Mouse (Mus musculus) hindbrain, embryonic 16.5 days (tissue): Measurements from ENCODE around the gene 2410004B18Rik. TPM values are rescaled to one million over a fixed set of nuclear protein-coding genes. Genes with fewer than 3 reads are reported as not detected.
"Not testable (repeated sequence)": the region's sequence is repeated elsewhere in the genome, so short reads cannot be mapped to it uniquely, and the experiment has no call there.

ENCODE experiments used
- ATAC-seq: fragments of 200-750 bp; cut with Nextera tagmentation; 2 replicates; pipeline ENCODE4 v1.8.0; 2017; ENCODE audit warnings: moderate TSS enrichment, moderate library complexity
- H3K27ac ChIP-seq: fragments of 300-500 bp; sonication (generic); 2 replicates; pipeline ENCODE4 v1.5.1; 2014; ENCODE audit warnings: low read depth, mild to moderate bottlenecking, control low read depth, low read length, moderate library complexity
- H3K27me3 ChIP-seq: fragments of 300-500 bp; sonication (generic); replicated peaks from 2 replicates; pipeline ENCODE4 v1.6.1; 2014; ENCODE audit warnings: low read length; ENCODE audit not compliant: control insufficient read depth, insufficient read depth
- H3K36me3 ChIP-seq: fragments of 300-500 bp; sonication (generic); 2 replicates; pipeline ENCODE4 v1.6.1; 2014; ENCODE audit warnings: mild to moderate bottlenecking, low read length, moderate library complexity, mixed read lengths; ENCODE audit not compliant: control insufficient read depth, insufficient read depth
- H3K4me1 ChIP-seq: fragments of 300-500 bp; sonication (generic); 2 replicates; pipeline ENCODE4 v1.6.1; 2014; ENCODE audit warnings: low read depth, low read length; ENCODE audit not compliant: control insufficient read depth, insufficient read depth
- H3K4me2 ChIP-seq: fragments of 300-500 bp; sonication (generic); 2 replicates; pipeline ENCODE4 v1.6.1; 2014; ENCODE audit warnings: mild to moderate bottlenecking, low read length, control low read depth, moderate library complexity
- H3K4me3 ChIP-seq: fragments of 300-500 bp; sonication (generic); 2 replicates; pipeline ENCODE4 v1.5.1; 2014; ENCODE audit warnings: mild to moderate bottlenecking, low read length, control low read depth, moderate library complexity
- H3K9ac ChIP-seq: fragments of 300-500 bp; sonication (generic); 2 replicates; pipeline ENCODE4 v1.6.1; 2014; ENCODE audit warnings: low read depth, mild to moderate bottlenecking, control low read depth, low read length, moderate library complexity
- H3K9me3 ChIP-seq: fragments of 300-500 bp; sonication (generic); 2 replicates; pipeline ENCODE4 v1.6.1; 2014; ENCODE audit warnings: mild to moderate bottlenecking, low read length, moderate library complexity; ENCODE audit not compliant: control insufficient read depth
- WGBS: fragments of 180-500 bp; shearing (Covaris S2); extraction: QIAGEN DNeasy Blood & Tissue Kit; methylation state at CpG from one replicate; pipeline ENCODE4 v1.1.7; 2014; 5-methylcytosine and 5-hydroxymethylcytosine counted together
- polyA plus RNA-seq: library from polyadenylated mRNA; unstranded; fragments of >200 nt; fragmentation: Nextera tagmentation; extraction: Ambion mirVana; gene quantifications from 2 replicates; pipeline ENCODE4 v1.2.1, GENCODE M21; 2015

The 2410004B18Rik gene
- polyA plus RNA-seq, 1 experiment from 2014 or later, result 88.9 TPM

DNA sequence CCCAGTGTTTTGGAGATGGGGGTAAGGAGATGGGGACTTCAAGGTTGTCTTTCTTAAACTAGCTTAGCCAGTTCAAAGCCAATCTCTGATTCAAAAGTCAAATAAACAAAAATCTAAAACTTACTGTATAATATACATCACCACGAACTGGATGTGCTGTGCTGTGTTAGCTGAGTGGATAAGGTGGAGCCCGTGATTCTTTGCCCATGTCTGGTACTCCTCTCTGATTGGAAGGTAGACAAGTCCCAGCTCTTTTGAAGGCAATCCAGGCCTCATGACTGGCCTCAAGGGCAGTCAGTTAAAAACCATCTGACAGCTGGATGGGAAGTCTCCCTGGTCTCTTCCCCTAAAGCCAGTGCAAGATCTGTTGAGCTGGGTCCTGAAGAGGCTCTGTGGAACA is 15.6 kb downstream of the 2410004B18Rik start:
- no peak for ATAC-seq
- Histone ChIP-seq H3K4me1 (peaks cover 4% of the 10 kb centered on the region), H3K4me3 (no peak overlapping the region), H3K36me3 (no peaks in the 10 kb centered on the region), H3K4me2 (no peak overlapping the region), H3K27ac (no peak overlapping the region), H3K9me3 (no peaks in the 10 kb centered on the region), H3K27me3 (0 out of 2 replicates have a peak, but pooled peaks cover 4% of the 10 kb centered on the region), H3K9ac (no peak overlapping the region)
- WGBS, result 88% methylated on average over 2 of the region's 2 CpGs

- Histone ChIP-seq H3K27me3 (peaks cover 12% of the 10 kb centered on the region), H3K9ac (no peak overlapping the region), H3K27ac (no peak overlapping the region), H3K4me3 (no peak overlapping the region), H3K4me2 (no peak overlapping the region), H3K36me3 (no peaks in the 10 kb centered on the region), H3K4me1 (peaks cover 11% of the 10 kb centered on the region; the same call in 1 of the 2 replicates), H3K9me3 (no peaks in the 10 kb centered on the region)
- 41% methylated on average over 1 of the region's 1 CpGs for WGBS
- ATAC-seq, result no peak
These were observed 22.0 kb downstream of the 2410004B18Rik start for GRCm38 (mm10) chr3:145959824-145960223.

GRCm38 (mm10) chr3:145962411-145962810 is 24.6 kb downstream of the 2410004B18Rik start:
- no peak overlapping the region for H3K4me3 ChIP-seq
- no peak for ATAC-seq
- no peaks in the 10 kb centered on the region for H3K36me3 ChIP-seq
- no peaks in the 10 kb centered on the region for H3K9me3 ChIP-seq
- WGBS, result 25% methylated on average over 9 of the region's 9 CpGs
- peaks cover 15% of the 10 kb centered on the region for H3K27me3 ChIP-seq
- H3K4me2 ChIP-seq, result no peak overlapping the region
- peaks cover 11% of the 10 kb centered on the region; the same call in 1 of the 2 replicates for H3K4me1 ChIP-seq
- H3K27ac ChIP-seq, result no peak overlapping the region
- H3K9ac ChIP-seq, result no peak overlapping the region

DNA sequence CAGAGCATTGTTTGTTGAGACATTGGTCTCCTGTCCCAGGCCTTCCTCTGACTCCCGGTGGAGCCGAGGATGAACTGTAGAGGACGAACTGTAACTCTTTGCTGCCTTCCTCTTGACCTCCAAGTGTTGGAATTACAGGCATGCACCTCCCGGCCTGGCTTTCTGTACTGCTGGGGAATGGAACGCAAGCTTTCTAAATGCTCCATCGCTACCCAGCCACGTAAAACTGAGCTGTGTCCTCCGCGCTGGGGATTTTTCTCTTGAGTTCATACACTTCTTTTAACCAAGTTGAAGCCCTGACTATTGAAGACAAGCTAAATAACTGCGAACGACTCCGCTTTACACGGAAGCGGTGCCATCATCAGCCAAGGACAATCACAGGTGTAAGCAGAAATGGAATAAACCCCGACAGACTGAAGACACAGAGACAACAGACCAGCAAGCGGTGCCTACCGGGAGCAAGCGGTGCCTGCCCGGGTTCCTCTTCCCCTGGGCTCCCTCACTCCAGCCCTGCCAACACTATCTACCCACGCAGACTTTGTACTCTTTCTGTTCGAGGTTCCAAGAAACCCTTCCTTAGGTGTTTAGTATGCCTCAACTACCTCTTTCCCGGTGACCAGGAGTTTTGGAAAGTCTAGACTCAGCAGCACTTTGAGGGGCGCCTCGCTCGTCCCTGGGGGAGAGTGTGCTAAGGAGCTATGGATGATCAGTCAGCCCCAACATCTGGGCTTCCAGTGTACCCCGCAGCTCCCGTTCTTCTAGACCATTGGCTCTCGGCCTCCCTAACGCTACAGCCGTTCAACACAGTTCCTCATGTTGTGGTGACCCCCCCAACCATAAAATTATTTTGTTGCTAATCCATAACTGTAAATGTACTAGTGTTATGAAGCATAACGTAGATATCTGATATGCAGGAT is 25.5 kb downstream of the 2410004B18Rik start:
- Histone ChIP-seq H3K9me3 (no peaks in the 10 kb centered on the region), H3K36me3 (no peaks in the 10 kb centered on the region), H3K27me3 (peaks cover 15% of the 10 kb centered on the region), H3K4me2 (peak overlapping the region; percentile 21), H3K4me3 (no peak overlapping the region), H3K4me1 (peaks cover 11% of the 10 kb centered on the region; the same call in 1 of the 2 replicates), H3K27ac (no peak overlapping the region), H3K9ac (no peak overlapping the region)
- no peak for ATAC-seq
- 19% methylated on average over 31 of the region's 31 CpGs for whole genome bisulfite sequencing

GRCm38 (mm10) chr3:145964018-145964387 is 26.2 kb downstream of the 2410004B18Rik start:
- H3K27ac ChIP-seq, result no peak overlapping the region
- peaks cover 15% of the 10 kb centered on the region for H3K27me3 ChIP-seq
- 26% methylated on average over 10 of the region's 10 CpGs for WGBS
- peak overlapping the region; percentile 21 for H3K4me2 ChIP-seq
- H3K9me3 ChIP-seq, result no peaks in the 10 kb centered on the region
- H3K4me3 ChIP-seq, result no peak overlapping the region
- no peak for ATAC-seq
- no peaks in the 10 kb centered on the region for H3K36me3 ChIP-seq
- H3K4me1 ChIP-seq, result peaks cover 11% of the 10 kb centered on the region; the same call in 1 of the 2 replicates
- H3K9ac ChIP-seq, result no peak overlapping the region

DNA sequence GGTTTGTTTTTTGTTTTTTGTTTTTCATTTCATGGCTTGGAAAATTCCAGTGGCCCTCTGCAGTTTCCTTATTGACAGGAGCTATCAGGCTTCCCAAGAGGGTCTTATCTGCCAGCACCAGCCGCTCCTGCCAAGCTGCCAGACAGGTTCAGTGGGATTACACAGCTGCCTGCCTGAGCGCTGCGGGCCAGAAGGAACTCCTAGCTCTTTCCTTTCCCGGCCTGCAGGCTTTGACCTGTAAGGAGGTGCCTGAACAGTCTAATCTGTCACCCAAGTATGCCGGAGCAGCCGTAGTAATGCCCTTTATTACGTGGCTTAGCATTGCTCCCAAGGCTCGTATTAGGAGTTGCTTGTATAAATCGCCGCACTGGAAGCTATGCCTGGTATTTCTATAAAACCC is 26.7 kb downstream of the 2410004B18Rik start:
- H3K27me3 ChIP-seq, result peaks cover 15% of the 10 kb centered on the region
- no peaks in the 10 kb centered on the region for H3K9me3 ChIP-seq
- no peak overlapping the region for H3K4me3 ChIP-seq
- H3K27ac ChIP-seq, result no peak overlapping the region
- 0 out of 2 replicates have a peak, but pooled peaks have one; percentile 42 for ATAC-seq
- 17% methylated on average over 10 of the region's 10 CpGs for WGBS
- H3K4me2 ChIP-seq, result 0 out of 2 replicates have a peak overlapping the region, but pooled peaks have one; percentile 8
- peaks cover 11% of the 10 kb centered on the region; the same call in 1 of the 2 replicates for H3K4me1 ChIP-seq
- no peaks in the 10 kb centered on the region for H3K36me3 ChIP-seq
- H3K9ac ChIP-seq, result no peak overlapping the region

- H3K36me3 ChIP-seq, H3K4me3 ChIP-seq, H3K9ac ChIP-seq, H3K27ac ChIP-seq, H3K9me3 ChIP-seq, ATAC-seq, H3K4me2 ChIP-seq: not testable (repeated sequence)
- Histone ChIP-seq H3K4me1 (peaks cover 11% of the 10 kb centered on the region; the same call in 1 of the 2 replicates), H3K27me3 (peaks cover 15% of the 10 kb centered on the region)
- WGBS, result 92% methylated on average over 3 of the region's 3 CpGs
These were observed 27.8 kb downstream of the 2410004B18Rik start for GRCm38 (mm10) chr3:145965583-145965982.

DNA sequence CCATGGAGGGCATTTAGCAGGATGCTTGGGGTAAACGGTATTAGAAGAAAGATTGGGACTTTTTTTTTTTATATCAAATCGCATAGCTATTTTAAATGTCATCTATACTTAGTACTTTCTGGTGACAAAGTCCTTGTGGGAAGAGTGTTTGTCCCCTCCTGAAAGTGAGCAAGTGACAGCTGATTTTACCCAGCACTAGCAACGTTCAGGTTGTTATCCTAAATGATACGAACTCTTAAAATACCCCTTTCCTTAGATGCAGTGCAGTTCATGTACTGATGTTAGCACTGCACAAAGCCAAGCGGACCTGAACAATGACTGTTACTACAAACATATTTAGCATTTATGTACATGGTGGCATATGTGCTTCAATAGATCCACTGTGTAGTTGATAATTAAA is 29.0 kb downstream of the 2410004B18Rik start:
- H3K4me2 ChIP-seq, result no peak overlapping the region
- no peak for ATAC-seq
- H3K4me3 ChIP-seq, result no peak overlapping the region
- no peak overlapping the region for H3K27ac ChIP-seq
- H3K27me3 ChIP-seq, result peaks cover 15% of the 10 kb centered on the region
- no peaks in the 10 kb centered on the region for H3K36me3 ChIP-seq
- no peaks in the 10 kb centered on the region for H3K9me3 ChIP-seq
- 91% methylated on average over 5 of the region's 5 CpGs for WGBS
- peaks cover 11% of the 10 kb centered on the region; the same call in 1 of the 2 replicates for H3K4me1 ChIP-seq
- no peak overlapping the region for H3K9ac ChIP-seq

- 53% methylated on average over 14 of the region's 14 CpGs for WGBS
- no peak overlapping the region for H3K4me3 ChIP-seq
These were observed 31.3 kb downstream of the 2410004B18Rik start for GRCm38 (mm10) chr3:145969031-145969501.

More at GRCm38 (mm10) chr3:145969031-145969501, 31.3 kb downstream of the 2410004B18Rik start:
- H3K4me1 ChIP-seq, result peaks cover 3% of the 10 kb centered on the region; the same call in 1 of the 2 replicates
- H3K4me2 ChIP-seq, result no peak overlapping the region
- H3K9ac ChIP-seq, result no peak overlapping the region
- H3K36me3 ChIP-seq, result no peaks in the 10 kb centered on the region
- no peak; the same call in 1 of the 2 replicates for ATAC-seq
- H3K27ac ChIP-seq, result no peak overlapping the region
- H3K27me3 ChIP-seq, result peaks cover 3% of the 10 kb centered on the region; the same call in 1 of the 2 replicates
- peaks cover 2% of the 10 kb centered on the region for H3K9me3 ChIP-seq
